ENCODE assay signal across 13 mouse cellular contexts in genomic region chr10:123060831-123061230, GRCm38 (mm10). TPM values are rescaled to one million over a fixed set of nuclear protein-coding genes. Genes with fewer than 3 reads are reported as not detected.
DNase-seq lines count a peak whose midpoint lies in the region; ATAC-seq and TF ChIP-seq lines count a peak whose summit lies in the region.
"Had no signal": no experiment of that assay in that cellular context is flagged by ENCODE, and none has a peak within 500 bp of the region (broad histone marks: within the 10 kb centered on the region; RNA-seq: fewer than 3 reads in every experiment).

No protein-coding gene starts in this region.

- intact Hi-C loops in left cerebral cortex, postnatal 4 days (cut with DNase I): no loop called here

- WGBS in heart, embryonic 14.5 days: 49% methylated on average over 6 of the region's 6 CpGs

- H3K9me3 ChIP-seq in heart, embryonic 14.5 days (ENCODE audit: control insufficient read depth, low read length): no peaks in the 10 kb centered on the region
- H3K9me3 ChIP-seq: embryonic facial prominence, embryonic 13.5 days had no signal

- H3K9ac ChIP-seq in heart, embryonic 14.5 days (ENCODE audit: low read length): no peak overlapping the region
- H3K9ac ChIP-seq: embryonic facial prominence, embryonic 13.5 days had no signal

- H3K4me2 ChIP-seq in heart, embryonic 14.5 days (ENCODE audit: low read length): peak overlapping the region; percentile 39
- H3K4me2 ChIP-seq: embryonic facial prominence, embryonic 13.5 days had no signal

- H3K27ac ChIP-seq in layer of hippocampus, adult 2 months: peak overlapping the region; percentile 10; the same call in 1 of the 2 replicates
- H3K27ac ChIP-seq in heart, embryonic 14.5 days (replicated peaks in 1 of 2; ENCODE audit: control insufficient read depth in 1 of 2, insufficient read depth in 1 of 2, low read depth in 2 of 2, low read length in 2 of 2): peak overlapping the region; percentile 68 to 85
- H3K27ac ChIP-seq: embryonic facial prominence, embryonic 13.5 days had no signal

- peak; percentile 73; the same call in 1 of the 2 replicates for ATAC-seq in heart, embryonic 14.5 days (ENCODE audit: insufficient number of reproducible peaks, insufficient read depth, low FRiP score, low read depth)
- ATAC-seq: Patski had no signal

- peaks cover 3 to 40% of the 10 kb centered on the region in 2 experiments; a peak in 3 of 4 replicates for H3K4me1 ChIP-seq in heart, embryonic 14.5 days (ENCODE audit: control insufficient read depth in 2 of 2, insufficient read depth in 2 of 2, low read length in 2 of 2)
- H3K4me1 ChIP-seq: embryonic facial prominence, embryonic 13.5 days had no signal

- DNase-seq in layer of hippocampus, adult 2 months (ENCODE audit: low spot score in 2 of 2): no peak
- no peak for DNase-seq in layer of hippocampus, adult 8-10 months (ENCODE audit: low spot score in 2 of 2)
- peak; percentile 75 for DNase-seq in gastrocnemius, postnatal 25 days
- peak; percentile 16 for DNase-seq in lung, postnatal 14 days
- no peak for DNase-seq in left cerebral cortex, postnatal 4 days
- no peak for DNase-seq in retina, postnatal 1 day
- no peak for DNase-seq in thymus, postnatal 25 days
- DNase-seq: adrenal gland, adult 2 months; cerebellum, adult 11 months; kidney, postnatal 36 days had no signal

- no peak for TF ChIP-seq CTCF in layer of hippocampus, adult 2 months (conservative IDR thresholded peaks at IDR 0.05)

- H3K36me3 ChIP-seq in heart, embryonic 14.5 days (ENCODE audit: control insufficient read depth, insufficient read depth, low read length): peaks cover 16% of the 10 kb centered on the region

- H3K27me3 ChIP-seq in heart, embryonic 14.5 days (ENCODE audit: control insufficient read depth, insufficient read depth, low read length): no peaks in the 10 kb centered on the region
- H3K27me3 ChIP-seq: embryonic facial prominence, embryonic 13.5 days; Patski had no signal

- no peak overlapping the region for H3K4me3 ChIP-seq in layer of hippocampus, adult 2 months
- H3K4me3 ChIP-seq in heart, embryonic 14.5 days (ENCODE audit: control insufficient read depth in 1 of 2, insufficient read depth in 1 of 2, low read depth in 1 of 2, low read length in 2 of 2): no peak overlapping the region
- H3K4me3 ChIP-seq: embryonic facial prominence, embryonic 13.5 days had no signal

RNA-seq across cellular contexts. Expression of gene Mon2, which starts 15.5 kb away (rescaled TPM):
- 100 to 1,000 TPM; 101 TPM for total RNA-seq in layer of hippocampus, adult 2 months (2021)
- 100 to 1,000 TPM in 3 of 4 experiments, 10 to 100 TPM in 1; 84.8 to 111 (median 103) TPM for total RNA-seq in layer of hippocampus, adult 8-10 months (2022)
- 10 to 100 TPM; 29.3 to 33.6 TPM for total RNA-seq in gastrocnemius, postnatal 25 days (2021)
- polyA plus RNA-seq in heart, embryonic 14.5 days (2014; fragmentation: Nextera tagmentation; extraction: Ambion mirVana): 31.5 and 32.3 TPM in 2 replicates
- 10 to 100 TPM; 77.4 to 79.9 TPM for total RNA-seq in left cerebral cortex, postnatal 4 days (2021)

Comparison
In these comparisons a context has a peak if more than half of its experiments do, and no peak if none do; other contexts are left out.
1. DNase-seq: peak in gastrocnemius, postnatal 25 days (single experiment) and lung, postnatal 14 days (single experiment); none in layer of hippocampus, adult 2 months (0 of 2), layer of hippocampus, adult 8-10 months (0 of 2), left cerebral cortex, postnatal 4 days (single experiment), retina, postnatal 1 day (single experiment) and thymus, postnatal 25 days (single experiment).